Mouse (Mus musculus) urinary bladder, postnatal 36 days (tissue): ENCODE data around the gene Rps10.
"Not testable (repeated sequence)": the region's sequence is repeated elsewhere in the genome, so short reads cannot be mapped to it uniquely, and the experiment has no call there.

ENCODE experiments used
- DNase-seq, 2 experiments: peaks; one replicate each; pipeline ENCODE4 v3.0.0; 2022; ENCODE audit warnings: low spot score in 2 of 2, mixed read lengths in 1 of 2

Gene Rps10

GRCm38 (mm10) chr17:27643756-27644155 lies 7.3 kb upstream of the Rps10 start:
- no peak for DNase-seq

GRCm38 (mm10) chr17:27643101-27643500 lies 6.6 kb upstream of the Rps10 start:
- DNase-seq, result no peak

- no peak for DNase-seq
Measured at GRCm38 (mm10) chr17:27642491-27643062, 6.1 kb upstream of the Rps10 start.

- DNase-seq, result not testable (repeated sequence)
Measured at GRCm38 (mm10) chr17:27639851-27640250, 3.4 kb upstream of the Rps10 start.

GRCm38 (mm10) chr17:27638921-27639332 lies 2.5 kb upstream of the Rps10 start:
- DNase-seq, result no peak

- no peak for DNase-seq
Measured at GRCm38 (mm10) chr17:27637333-27637732, 864 bp upstream of the Rps10 start.

- DNase-seq, result not testable (repeated sequence)
Measured at GRCm38 (mm10) chr17:27635575-27635903, 930 bp downstream of the Rps10 start.

GRCm38 (mm10) chr17:27634871-27635574 lies 1.4 kb downstream of the Rps10 start, which contains the start of gene RPS10-NUDT3:
RPS10-NUDT3 (minus strand) TSS chr17:27635222.
- peak; percentile 81 to 86 for DNase-seq

GRCm38 (mm10) chr17:27629249-27630020 lies 7.0 kb downstream of the Rps10 start:
- DNase-seq, result peak; percentile 61 to 82

GRCm38 (mm10) chr17:27628376-27628775 lies 8.1 kb downstream of the Rps10 start:
- DNase-seq, result no peak

GRCm38 (mm10) chr17:27627451-27627850 lies 9.0 kb downstream of the Rps10 start:
- no peak for DNase-seq

- no peak for DNase-seq
Measured at GRCm38 (mm10) chr17:27626681-27627080, 9.8 kb downstream of the Rps10 start.

- DNase-seq, result no peak
Measured at GRCm38 (mm10) chr17:27625455-27626251, 10.8 kb downstream of the Rps10 start.

- DNase-seq, result peak; percentile 83 to 86
Measured at GRCm38 (mm10) chr17:27623360-27624326, 12.8 kb downstream of the Rps10 start, which contains the start of gene Nudt3. Nudt3 (minus strand) TSS chr17:27623495.

GRCm38 (mm10) chr17:27622611-27623359 lies 13.7 kb downstream of the Rps10 start:
- peak; percentile 24 to 25 for DNase-seq

- DNase-seq, result no peak
Measured at GRCm38 (mm10) chr17:27621705-27622531, 14.6 kb downstream of the Rps10 start.

- no peak for DNase-seq
Measured at GRCm38 (mm10) chr17:27621161-27621560, 15.3 kb downstream of the Rps10 start.

GRCm38 (mm10) chr17:27615388-27615787 lies 21.1 kb downstream of the Rps10 start:
- DNase-seq, result no peak

- no peak for DNase-seq
Measured at GRCm38 (mm10) chr17:27613016-27613415, 23.5 kb downstream of the Rps10 start.
